Mouse (Mus musculus) lung, embryonic 16.5 days (tissue): Measurements from ENCODE around the gene Stk35. TPM values are rescaled to one million over a fixed set of nuclear protein-coding genes. Genes with fewer than 3 reads are reported as not detected.

ENCODE experiments used
- ATAC-seq: fragments of 200-750 bp; cut with Nextera tagmentation; 2 replicates; pipeline ENCODE4 v1.8.0; 2017; ENCODE audit warnings: low read depth, mild to moderate bottlenecking, moderate library complexity
- H3K27ac ChIP-seq: fragments of 300-500 bp; sonication (generic); 2 replicates; pipeline ENCODE4 v1.5.1; 2014; ENCODE audit warnings: mild to moderate bottlenecking, control low read depth, low read length
- H3K27me3 ChIP-seq: fragments of 300-500 bp; sonication (generic); 2 replicates; pipeline ENCODE4 v1.6.1; 2014; ENCODE audit warnings: low read depth, low read length, mixed read lengths; ENCODE audit not compliant: control insufficient read depth, insufficient read depth
- H3K36me3 ChIP-seq: fragments of 300-500 bp; sonication (generic); 2 replicates; pipeline ENCODE4 v1.6.1; 2014; ENCODE audit warnings: low read length; ENCODE audit not compliant: control insufficient read depth, insufficient read depth
- H3K4me1 ChIP-seq: fragments of 300-500 bp; sonication (generic); replicated peaks from 2 replicates; pipeline ENCODE4 v1.6.1; 2014; ENCODE audit warnings: low read length, mixed read lengths; ENCODE audit not compliant: control insufficient read depth, insufficient read depth
- H3K4me2 ChIP-seq: fragments of 300-500 bp; sonication (generic); 2 replicates; pipeline ENCODE4 v1.6.1; 2014; ENCODE audit warnings: low read depth, low read length, control low read depth
- H3K4me3 ChIP-seq: fragments of 300-500 bp; sonication (generic); 2 replicates; pipeline ENCODE4 v1.5.1; 2014; ENCODE audit warnings: mild to moderate bottlenecking, low read length, control low read depth
- H3K9ac ChIP-seq: fragments of 300-500 bp; sonication (generic); 2 replicates; pipeline ENCODE4 v1.6.1; 2014; ENCODE audit warnings: low read length, control low read depth
- H3K9me3 ChIP-seq: fragments of 300-500 bp; sonication (generic); 2 replicates; pipeline ENCODE4 v1.6.1; 2016; ENCODE audit warnings: low read length; ENCODE audit not compliant: control insufficient read depth
- WGBS: fragments of 180-500 bp; shearing (Covaris S2); extraction: QIAGEN DNeasy Blood & Tissue Kit; methylation state at CpG from one replicate; pipeline ENCODE4 v1.1.7; 2014; 5-methylcytosine and 5-hydroxymethylcytosine counted together
- polyA plus RNA-seq: library from polyadenylated mRNA; unstranded; fragments of >200 nt; fragmentation: Nextera tagmentation; extraction: Ambion mirVana; gene quantifications from 2 replicates; pipeline ENCODE4 v1.2.1, GENCODE M21; 2015

Gene Stk35
- 6.9 and 8.0 TPM in 2 replicates for polyA plus RNA-seq

DNA sequence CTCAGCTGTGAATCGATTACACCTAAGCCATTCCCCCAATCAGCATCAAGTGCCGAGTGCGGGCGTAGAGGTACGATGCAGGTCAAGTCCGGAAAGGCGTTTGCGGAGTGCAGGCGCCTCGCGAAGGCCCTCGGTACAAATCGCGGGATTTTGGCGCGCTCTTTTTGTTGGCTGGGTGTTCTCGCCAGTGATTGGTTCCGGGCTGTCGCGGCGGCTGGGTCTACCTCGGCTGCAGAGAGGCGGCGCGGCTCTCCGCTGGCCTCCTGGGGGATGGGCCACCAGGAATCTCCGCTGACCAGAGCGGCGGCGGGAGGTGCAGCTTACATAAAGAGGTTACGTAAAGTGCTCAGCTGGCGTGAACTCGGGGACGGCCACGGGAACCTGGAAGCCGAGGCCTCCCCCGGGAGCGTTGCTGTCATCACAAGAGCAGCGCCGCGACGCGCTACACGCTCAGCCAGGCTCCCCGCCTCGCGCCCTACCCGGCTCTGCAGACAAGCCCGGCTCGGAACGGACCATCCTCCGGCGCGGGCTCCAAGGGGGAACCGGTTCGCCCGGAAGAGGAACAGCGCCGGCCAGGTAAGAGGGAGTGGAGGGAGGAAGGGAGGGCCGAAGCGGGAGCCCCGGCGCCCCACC is at the start of gene Stk35:
Gene Stk35 (plus strand): TSS at position 247 of the 633 bp plus-strand sequence.
- peak; percentile 93 for ATAC-seq
- H3K4me3 ChIP-seq, result peak within 1 kb of the TSS; percentile 61
- H3K9me3 ChIP-seq, result no peaks in the 10 kb centered on the region
- H3K9ac ChIP-seq, result peak within 1 kb of the TSS; percentile 77
- peak within 1 kb of the TSS; percentile 89 for H3K4me2 ChIP-seq
- peak within 1 kb of the TSS; percentile 99 for H3K27ac ChIP-seq
- H3K4me1 ChIP-seq, result peaks cover 24% of the 10 kb centered on the region
- under 1% methylated on average over 60 of the region's 63 CpGs for WGBS
- H3K27me3 ChIP-seq, result no peaks in the 10 kb centered on the region
- peaks cover 8% of the 10 kb centered on the region for H3K36me3 ChIP-seq

DNA sequence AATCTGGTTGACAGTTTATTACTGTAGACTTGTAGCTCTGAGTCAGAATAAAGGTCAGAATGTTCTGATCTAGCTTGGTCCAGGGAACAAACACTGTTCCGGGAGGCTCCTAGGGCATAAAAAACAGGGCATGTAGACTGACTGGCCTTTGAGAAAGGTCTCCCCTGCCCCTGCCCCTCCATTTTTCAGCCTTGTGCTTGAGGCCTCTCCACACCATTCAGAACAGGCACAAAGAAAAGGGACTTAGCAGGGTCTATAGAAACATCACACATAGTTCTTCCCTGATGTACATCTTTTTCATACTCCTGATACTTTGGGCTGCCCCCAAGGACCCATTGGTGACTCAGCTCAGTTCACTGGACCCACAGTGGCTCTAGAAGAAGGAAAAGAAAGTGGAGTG is 18.3 kb upstream of the Stk35 start:
- no peaks in the 10 kb centered on the region for H3K4me1 ChIP-seq
- WGBS, result 88% methylated on average over 1 of the region's 1 CpGs

DNA sequence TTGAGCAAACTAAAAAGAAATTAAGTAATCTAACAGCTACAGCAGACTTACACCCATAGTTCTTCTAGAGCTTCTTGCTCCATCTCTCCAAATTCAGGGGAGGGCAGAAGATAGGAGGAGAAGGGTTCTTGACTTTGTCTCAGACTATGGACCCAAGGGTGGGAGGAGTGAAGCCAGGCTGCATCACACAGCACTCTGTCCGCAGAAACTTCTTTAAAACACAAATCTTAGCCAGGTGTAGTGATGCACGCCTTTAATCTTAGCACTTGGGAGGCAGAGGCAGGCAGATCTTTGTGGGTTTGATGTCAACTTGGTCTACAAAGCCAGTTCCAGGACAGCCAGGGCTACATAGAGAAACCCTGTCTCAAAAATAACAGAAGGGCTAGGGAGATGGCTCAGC is 3.8 kb upstream of the Stk35 start:
- H3K27me3 ChIP-seq, result no peaks in the 10 kb centered on the region
- WGBS, result 98% methylated on average over 2 of the region's 2 CpGs
- H3K4me1 ChIP-seq, result peaks cover 6% of the 10 kb centered on the region; the same call in 1 of the 2 replicates
- H3K4me3 ChIP-seq, result no peak overlapping the region
- no peak overlapping the region for H3K4me2 ChIP-seq
- 0 out of 2 replicates have a peak, but pooled peaks cover 3% of the 10 kb centered on the region for H3K9me3 ChIP-seq
- no peak overlapping the region for H3K9ac ChIP-seq
- no peak for ATAC-seq
- no peak overlapping the region for H3K27ac ChIP-seq
- no peaks in the 10 kb centered on the region for H3K36me3 ChIP-seq

More for the DNA sequence above, 18.3 kb upstream of the Stk35 start:
- Histone ChIP-seq H3K27me3 (no peaks in the 10 kb centered on the region), H3K4me3 (no peak overlapping the region), H3K9me3 (no peaks in the 10 kb centered on the region), H3K27ac (no peak overlapping the region), H3K4me2 (no peak overlapping the region), H3K36me3 (no peaks in the 10 kb centered on the region), H3K9ac (no peak overlapping the region)
- ATAC-seq, result no peak

DNA sequence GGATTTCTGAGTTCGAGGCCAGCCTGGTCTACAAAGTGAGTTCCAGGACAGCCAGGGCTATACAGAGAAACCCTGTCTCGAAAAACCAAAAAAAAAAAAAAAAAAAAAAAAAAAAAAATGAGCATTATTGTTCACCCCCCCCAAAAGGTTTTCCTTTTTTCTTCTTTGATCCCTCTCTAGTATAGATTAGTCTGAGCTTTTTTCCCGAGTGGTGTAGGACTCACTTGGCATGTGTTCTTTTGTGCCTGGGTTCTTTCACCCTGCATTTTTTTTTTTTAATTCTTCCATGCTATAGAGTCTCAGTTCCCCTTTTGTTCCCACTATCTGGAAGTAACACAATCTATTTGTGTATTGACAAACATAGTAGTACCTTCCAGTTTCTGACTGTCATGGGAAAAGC is 2.6 kb upstream of the Stk35 start:
- Histone ChIP-seq H3K4me1 (peaks cover 14% of the 10 kb centered on the region), H3K27ac (no peak overlapping the region), H3K4me2 (no peak overlapping the region), H3K4me3 (no peak overlapping the region), H3K9ac (no peak overlapping the region), H3K36me3 (no peaks in the 10 kb centered on the region), H3K27me3 (no peaks in the 10 kb centered on the region), H3K9me3 (0 out of 2 replicates have a peak, but pooled peaks cover 3% of the 10 kb centered on the region)
- ATAC-seq, result no peak
- 77% methylated on average over 1 of the region's 3 CpGs for WGBS

DNA sequence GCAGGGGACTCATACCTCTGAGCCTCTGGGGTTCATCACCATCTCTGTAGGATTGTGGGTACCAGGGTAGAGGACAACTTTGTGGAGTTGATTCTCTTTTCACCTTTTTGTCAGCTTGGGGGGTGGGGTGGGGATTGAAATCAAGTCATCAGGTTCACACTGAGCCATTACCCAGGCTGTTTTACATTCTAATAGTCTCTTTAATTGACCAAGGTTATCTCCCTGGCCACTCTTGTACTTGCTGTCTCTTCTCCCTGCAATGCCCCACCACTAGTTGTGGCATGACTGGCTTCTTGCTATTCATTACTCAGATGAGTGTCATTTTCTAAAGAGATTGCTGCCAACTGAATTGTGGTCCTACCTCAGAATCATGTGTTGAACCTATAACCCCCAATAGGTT is 1.9 kb upstream of the Stk35 start:
- H3K9me3 ChIP-seq, result 0 out of 2 replicates have a peak, but pooled peaks cover 3% of the 10 kb centered on the region
- H3K4me1 ChIP-seq, result peaks cover 21% of the 10 kb centered on the region
- no peak overlapping the region for H3K9ac ChIP-seq
- H3K27ac ChIP-seq, result no peak overlapping the region
- H3K36me3 ChIP-seq, result no peaks in the 10 kb centered on the region
- no peak overlapping the region for H3K4me2 ChIP-seq
- ATAC-seq, result no peak
- H3K27me3 ChIP-seq, result no peaks in the 10 kb centered on the region
- no peak overlapping the region for H3K4me3 ChIP-seq

DNA sequence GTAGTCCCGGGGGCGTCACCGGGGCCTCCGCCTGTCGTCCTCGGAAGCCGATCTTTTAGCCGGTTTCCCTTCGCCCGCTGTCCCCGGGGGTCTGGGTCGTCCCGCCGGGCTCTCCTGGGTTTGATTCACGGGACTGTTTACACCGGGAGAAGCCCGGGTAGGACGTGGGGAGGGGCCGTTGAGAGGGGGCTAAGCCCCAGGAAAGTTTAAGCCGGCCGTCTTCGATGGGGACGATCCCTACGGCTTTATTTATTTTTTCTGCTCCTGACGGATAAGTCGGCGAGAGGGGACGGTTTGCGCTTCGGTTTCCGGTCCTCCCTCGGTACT is 550 bp downstream of the Stk35 start:
- Histone ChIP-seq H3K27ac (peak overlapping the region; percentile 99), H3K4me1 (peaks cover 24% of the 10 kb centered on the region), H3K4me2 (peak overlapping the region; percentile 89), H3K9ac (peak overlapping the region; percentile 77), H3K4me3 (peak overlapping the region; percentile 61), H3K27me3 (no peaks in the 10 kb centered on the region), H3K36me3 (peaks cover 10% of the 10 kb centered on the region), H3K9me3 (no peaks in the 10 kb centered on the region)
- under 1% methylated on average over 31 of the region's 32 CpGs for WGBS
- peak; percentile 36 for ATAC-seq

DNA sequence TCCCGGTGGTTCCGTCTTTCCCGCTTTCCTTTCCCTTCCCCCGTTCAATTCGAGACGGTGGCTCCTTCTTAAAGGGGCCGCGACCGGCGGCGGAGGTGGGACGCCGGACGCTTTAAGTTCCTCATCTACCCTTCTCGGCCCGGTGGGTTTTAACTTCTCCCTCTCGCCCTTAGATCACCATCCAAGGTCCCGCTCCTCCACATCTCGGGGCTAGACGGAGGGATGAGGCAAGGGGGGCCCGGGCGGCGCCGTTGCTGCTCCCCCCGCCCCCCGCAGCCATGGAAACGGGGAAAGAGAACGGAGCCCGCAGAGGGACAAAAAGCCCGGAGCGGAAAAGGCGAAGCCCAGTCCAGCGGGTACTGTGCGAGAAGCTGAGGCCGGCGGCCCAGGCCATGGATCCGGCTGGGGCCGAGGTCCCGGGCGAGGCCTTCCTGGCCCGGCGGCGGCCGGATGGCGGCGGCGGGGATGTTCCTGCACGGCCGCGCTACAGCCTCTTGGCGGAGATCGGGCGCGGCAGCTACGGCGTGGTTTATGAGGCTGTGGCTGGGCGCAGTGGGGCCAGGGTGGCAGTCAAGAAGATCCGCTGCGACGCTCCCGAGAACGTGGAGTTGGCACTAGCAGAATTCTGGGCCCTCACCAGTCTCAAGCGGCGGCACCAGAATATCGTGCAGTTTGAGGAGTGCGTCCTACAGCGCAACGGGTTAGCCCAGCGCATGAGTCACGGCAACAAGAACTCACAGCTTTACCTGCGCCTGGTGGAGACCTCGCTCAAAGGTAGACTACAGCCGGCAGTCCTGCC is 1.1 kb downstream of the Stk35 start:
- Histone ChIP-seq H3K4me3 (peak overlapping the region; percentile 61), H3K27ac (peak overlapping the region; percentile 99), H3K36me3 (peaks cover 13% of the 10 kb centered on the region), H3K4me2 (peak overlapping the region; percentile 89), H3K9me3 (no peaks in the 10 kb centered on the region), H3K4me1 (peaks cover 24% of the 10 kb centered on the region), H3K9ac (peak overlapping the region; percentile 77), H3K27me3 (no peaks in the 10 kb centered on the region)
- peak; percentile 78 for ATAC-seq
- WGBS, result under 1% methylated on average over 73 of the region's 73 CpGs

DNA sequence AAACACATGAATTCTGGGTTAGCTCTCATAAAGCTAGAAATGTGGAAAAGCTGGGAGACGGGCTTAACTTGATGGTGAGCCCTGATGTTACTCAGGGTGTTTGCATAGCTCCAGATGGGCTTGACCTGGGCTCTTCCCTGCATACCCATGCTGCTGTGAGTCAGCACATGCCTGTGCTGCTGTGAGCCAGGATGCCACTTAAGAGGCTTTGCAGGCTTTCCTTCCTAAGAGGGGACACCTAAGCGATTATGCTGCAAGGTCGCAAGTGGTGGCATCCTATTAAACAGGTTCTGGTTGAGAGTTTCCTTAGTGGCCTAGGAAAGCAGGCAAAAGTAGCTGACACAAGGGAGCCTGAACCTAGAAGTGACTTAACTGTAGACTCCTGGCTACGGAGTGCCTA is 5.2 kb downstream of the Stk35 start:
- H3K36me3 ChIP-seq, result peaks cover 23% of the 10 kb centered on the region
- no peaks in the 10 kb centered on the region for H3K27me3 ChIP-seq
- peaks cover 20% of the 10 kb centered on the region for H3K4me1 ChIP-seq
- no peaks in the 10 kb centered on the region for H3K9me3 ChIP-seq
- H3K27ac ChIP-seq, result no peak overlapping the region
- no peak overlapping the region for H3K4me2 ChIP-seq
- no peak overlapping the region for H3K4me3 ChIP-seq
- ATAC-seq, result no peak
- no peak overlapping the region for H3K9ac ChIP-seq
- WGBS, result 85% methylated on average over 4 of the region's 4 CpGs

DNA sequence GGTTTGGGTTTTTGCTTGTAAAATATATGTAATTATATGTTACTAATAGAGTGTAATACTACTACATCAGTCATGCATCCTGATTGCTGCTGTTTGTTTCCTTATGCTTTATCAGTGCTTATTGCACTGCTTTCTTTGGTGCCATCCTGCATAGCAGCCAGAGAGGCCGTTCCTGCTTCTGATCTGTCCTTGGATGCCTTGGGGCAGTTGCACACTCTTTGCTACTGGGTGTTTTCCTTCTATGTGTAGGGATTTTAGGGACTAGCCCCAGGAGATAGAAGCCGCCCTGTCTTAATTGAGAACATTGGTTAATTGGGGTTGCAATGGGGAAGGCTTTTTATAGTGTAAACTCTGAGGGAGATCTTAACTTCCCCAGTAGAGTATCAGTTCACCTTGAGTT is 6.2 kb downstream of the Stk35 start:
- Histone ChIP-seq H3K27ac (no peak overlapping the region), H3K36me3 (peaks cover 33% of the 10 kb centered on the region), H3K9ac (no peak overlapping the region), H3K9me3 (no peaks in the 10 kb centered on the region), H3K4me1 (peaks cover 20% of the 10 kb centered on the region), H3K27me3 (no peaks in the 10 kb centered on the region), H3K4me2 (no peak overlapping the region), H3K4me3 (no peak overlapping the region)
- WGBS, result 91% methylated on average over 2 of the region's 2 CpGs
- ATAC-seq, result no peak
